Mouse (Mus musculus) B cell, adult (primary cell): ENCODE data around the gene Cyp2j7. TPM values are rescaled to one million over a fixed set of nuclear protein-coding genes. Genes with fewer than 3 reads are reported as not detected.

Source experiments
- total RNA-seq: library from RNA; stranded (reverse); gene quantifications from 4 replicates; pipeline ENCODE4 v1.2.4, GENCODE M21; 2023; ENCODE audit not compliant: inconsistent age

Cyp2j7 gene
- not detected in 4 replicates for total RNA-seq

GRCm38 (mm10) chr4:96236559-96236958, at the start of gene Cyp2j7:
Gene Cyp2j7, minus strand, starts transcription at chr4:96236659.

Other genes starting within 250 kb of the Cyp2j7 start
- gene Cyp2j13, start 159.1 kb downstream of the Cyp2j7 start, total RNA-seq = not detected in 4 replicates
- not detected in 4 replicates for gene Cyp2j12, start 95.5 kb downstream of the Cyp2j7 start, total RNA-seq
- not detected in 4 replicates for gene Cyp2j11, start 112.0 kb upstream of the Cyp2j7 start, total RNA-seq